Mouse (Mus musculus) fibroblast of lung, adult 2 months (primary cell): ENCODE data around the gene Bspry.

Experiments
- DNase-seq: peaks from one replicate; pipeline ENCODE4 v3.0.0-alpha.2; 2011; ENCODE audit warnings: low read depth

Bspry gene

GRCm38 (mm10) chr4:62516079-62516478 is 36.2 kb downstream of the Bspry start:
- no peak for DNase-seq

GRCm38 (mm10) chr4:62516579-62516978 is 36.7 kb downstream of the Bspry start:
- DNase-seq = no peak

GRCm38 (mm10) chr4:62517046-62517445 is 37.2 kb downstream of the Bspry start:
- no peak for DNase-seq

- DNase-seq = no peak
Observed at GRCm38 (mm10) chr4:62517538-62518415, 37.9 kb downstream of the Bspry start.

GRCm38 (mm10) chr4:62518416-62519121 is 38.7 kb downstream of the Bspry start:
- no peak for DNase-seq

- DNase-seq = no peak
Observed at GRCm38 (mm10) chr4:62519122-62519848, 39.4 kb downstream of the Bspry start.

- peak; percentile 51 for DNase-seq
Observed at GRCm38 (mm10) chr4:62519849-62520233, 40.0 kb downstream of the Bspry start, which contains the start of gene Alad. Gene Alad (minus strand): TSS chr4:62519918.

- DNase-seq = no peak
Observed at GRCm38 (mm10) chr4:62520892-62521400, 41.1 kb downstream of the Bspry start.

- DNase-seq = peak; percentile 92
Observed at GRCm38 (mm10) chr4:62524651-62525488, 45.0 kb downstream of the Bspry start, which contains the start of the genes Pole3 and 4933430I17Rik. Gene Pole3 (minus strand): TSS chr4:62525068. Gene 4933430I17Rik (plus strand): TSS chr4:62525369.

GRCm38 (mm10) chr4:62525489-62525811 is 45.6 kb downstream of the Bspry start:
- no peak for DNase-seq

- DNase-seq = no peak
Observed at GRCm38 (mm10) chr4:62526256-62526655, 46.4 kb downstream of the Bspry start.

GRCm38 (mm10) chr4:62527655-62528054 is 47.8 kb downstream of the Bspry start:
- DNase-seq = no peak

GRCm38 (mm10) chr4:62533729-62534128 is 53.9 kb downstream of the Bspry start:
- DNase-seq = no peak

GRCm38 (mm10) chr4:62541802-62542201 is 61.9 kb downstream of the Bspry start:
- no peak for DNase-seq

GRCm38 (mm10) chr4:62543782-62544181 is 63.9 kb downstream of the Bspry start:
- DNase-seq = no peak

- no peak for DNase-seq
Observed at GRCm38 (mm10) chr4:62544801-62545200, 64.9 kb downstream of the Bspry start.
